Mouse (Mus musculus): ENCODE results near the gene Cyp2b19.
"Not testable (repeated sequence)": the region's sequence is repeated elsewhere in the genome, so short reads cannot be mapped to it uniquely, and the experiment has no call there.

Cyp2b19 gene

GRCm38 (mm10) chr7:26756842-26757241 lies at the start of gene Cyp2b19:
Gene Cyp2b19, plus strand, starts transcription at chr7:26757142.
- no peak for DNase-seq (ENCODE audit: low spot score in 2 of 2)

GRCm38 (mm10) chr7:26711061-26711460 lies 45.9 kb upstream of the Cyp2b19 start:
- no peak for DNase-seq (ENCODE audit: low spot score in 2 of 2)

GRCm38 (mm10) chr7:26738940-26739339 lies 18.0 kb upstream of the Cyp2b19 start:
- DNase-seq (ENCODE audit: low spot score in 2 of 2): no peak

- DNase-seq (ENCODE audit: low spot score in 2 of 2): no peak
Observed at GRCm38 (mm10) chr7:26743948-26744347, 13.0 kb upstream of the Cyp2b19 start.

GRCm38 (mm10) chr7:26745486-26745885 lies 11.5 kb upstream of the Cyp2b19 start:
- DNase-seq (ENCODE audit: low spot score in 2 of 2): no peak

GRCm38 (mm10) chr7:26767084-26767483 lies 10.1 kb downstream of the Cyp2b19 start:
- DNase-seq (ENCODE audit: low spot score in 2 of 2): no peak

- DNase-seq (ENCODE audit: low spot score in 2 of 2): no peak
Observed at GRCm38 (mm10) chr7:26769881-26770470, 13.0 kb downstream of the Cyp2b19 start.

- DNase-seq (ENCODE audit: low spot score in 2 of 2): peak in 1 of 2 experiments; percentile 35
Observed at GRCm38 (mm10) chr7:26772866-26773586, 16.1 kb downstream of the Cyp2b19 start.

- DNase-seq (ENCODE audit: low spot score in 2 of 2): no peak
Observed at GRCm38 (mm10) chr7:26775866-26776265, 18.9 kb downstream of the Cyp2b19 start.

- no peak for DNase-seq (ENCODE audit: low spot score in 2 of 2)
Observed at GRCm38 (mm10) chr7:26777806-26778205, 20.9 kb downstream of the Cyp2b19 start.

- DNase-seq (ENCODE audit: low spot score in 2 of 2): peak in 1 of 2 experiments; percentile 44
Observed at GRCm38 (mm10) chr7:26778474-26778873, 21.5 kb downstream of the Cyp2b19 start.

- no peak for DNase-seq (ENCODE audit: low spot score in 2 of 2)
Observed at GRCm38 (mm10) chr7:26779799-26780416, 23.0 kb downstream of the Cyp2b19 start.

- DNase-seq (ENCODE audit: low spot score in 2 of 2): no peak
Observed at GRCm38 (mm10) chr7:26780510-26780909, 23.6 kb downstream of the Cyp2b19 start.

GRCm38 (mm10) chr7:26780998-26781766 lies 24.2 kb downstream of the Cyp2b19 start:
- no peak for DNase-seq (ENCODE audit: low spot score in 2 of 2)

- DNase-seq (ENCODE audit: low spot score in 2 of 2): no peak
Observed at GRCm38 (mm10) chr7:26781767-26782131, 24.8 kb downstream of the Cyp2b19 start.

GRCm38 (mm10) chr7:26783163-26783562 lies 26.2 kb downstream of the Cyp2b19 start:
- peak in 1 of 2 experiments; percentile 42 for DNase-seq (ENCODE audit: low spot score in 2 of 2)

GRCm38 (mm10) chr7:26786013-26786412 lies 29.1 kb downstream of the Cyp2b19 start:
- not testable (repeated sequence) for DNase-seq (ENCODE audit: low spot score in 2 of 2)

- DNase-seq (ENCODE audit: low spot score in 2 of 2): no peak
Observed at GRCm38 (mm10) chr7:26789984-26790383, 33.0 kb downstream of the Cyp2b19 start.

- no peak for DNase-seq (ENCODE audit: low spot score in 2 of 2)
Observed at GRCm38 (mm10) chr7:26800104-26800503, 43.2 kb downstream of the Cyp2b19 start.

- no peak for DNase-seq (ENCODE audit: low spot score in 2 of 2)
Observed at GRCm38 (mm10) chr7:26800996-26801395, 44.1 kb downstream of the Cyp2b19 start.

GRCm38 (mm10) chr7:26808592-26808991 lies 51.6 kb downstream of the Cyp2b19 start, which contains the start of gene Cyp2g1:
Gene Cyp2g1, plus strand, starts transcription at chr7:26808892.
- no peak for DNase-seq (ENCODE audit: low spot score in 2 of 2)
